Mouse (Mus musculus) layer of hippocampus, adult 18-20 months (tissue): ENCODE results near the gene Acsl3. TPM values are rescaled to one million over a fixed set of nuclear protein-coding genes. Genes with fewer than 3 reads are reported as not detected.
A peak's percentile ranks its signal among the peaks of the same experiment; 100 is the strongest.

Experiments used
- DNase-seq, 2 experiments: peaks; one replicate each; pipeline ENCODE4 v3.0.0; 2022; ENCODE audit warnings: low spot score in 2 of 2
- total RNA-seq, 2 experiments: library from RNA; stranded (reverse); gene quantifications; 2 replicates each; pipeline ENCODE4 v1.2.3; 2021

The Acsl3 gene
- total RNA-seq, 2 experiments from 2014 or later: 200 to 202 TPM

GRCm38 (mm10) chr1:78684128-78684527 is 26.5 kb downstream of the Acsl3 start:
- DNase-seq: no peak

- peak in 1 of 2 experiments; percentile 50 for DNase-seq
Observed at GRCm38 (mm10) chr1:78686872-78687271, 29.2 kb downstream of the Acsl3 start.

- DNase-seq: no peak
Observed at GRCm38 (mm10) chr1:78688149-78688548, 30.5 kb downstream of the Acsl3 start.

- DNase-seq: no peak
Observed at GRCm38 (mm10) chr1:78694503-78695258, 37.1 kb downstream of the Acsl3 start.

- DNase-seq: no peak
Observed at GRCm38 (mm10) chr1:78696305-78696704, 38.7 kb downstream of the Acsl3 start.

- no peak for DNase-seq
Observed at GRCm38 (mm10) chr1:78696903-78697302, 39.3 kb downstream of the Acsl3 start.

GRCm38 (mm10) chr1:78698138-78698537 is 40.5 kb downstream of the Acsl3 start:
- DNase-seq: no peak

GRCm38 (mm10) chr1:78701740-78702139 is 44.1 kb downstream of the Acsl3 start:
- no peak for DNase-seq

GRCm38 (mm10) chr1:78702282-78702963 is 44.8 kb downstream of the Acsl3 start:
- no peak for DNase-seq

GRCm38 (mm10) chr1:78702964-78703285 is 45.3 kb downstream of the Acsl3 start:
- DNase-seq: no peak

- no peak for DNase-seq
Observed at GRCm38 (mm10) chr1:78706338-78706737, 48.7 kb downstream of the Acsl3 start.

- DNase-seq: peak in 1 of 2 experiments; percentile 73
Observed at GRCm38 (mm10) chr1:78707280-78707679, 49.7 kb downstream of the Acsl3 start.

GRCm38 (mm10) chr1:78710026-78710425 is 52.4 kb downstream of the Acsl3 start:
- no peak for DNase-seq

- DNase-seq: no peak
Observed at GRCm38 (mm10) chr1:78710613-78711329, 53.1 kb downstream of the Acsl3 start.

- DNase-seq: peak; percentile 86 to 93
Observed at GRCm38 (mm10) chr1:78724458-78725190, 67.0 kb downstream of the Acsl3 start.

GRCm38 (mm10) chr1:78725191-78725490 is 67.5 kb downstream of the Acsl3 start:
- DNase-seq: no peak

- peak in 1 of 2 experiments; percentile 54 for DNase-seq
Observed at GRCm38 (mm10) chr1:78725617-78726223, 68.1 kb downstream of the Acsl3 start.

GRCm38 (mm10) chr1:78730114-78730720 is 72.6 kb downstream of the Acsl3 start:
- no peak for DNase-seq

- no peak for DNase-seq
Observed at GRCm38 (mm10) chr1:78732290-78732689, 74.7 kb downstream of the Acsl3 start.

GRCm38 (mm10) chr1:78734261-78735000 is 76.8 kb downstream of the Acsl3 start:
- no peak for DNase-seq
